Mouse (Mus musculus) cerebellum, adult 9-10 months (tissue): ENCODE measurements around the gene Tox4.

Experiments used
- DNase-seq: peaks from one replicate; pipeline ENCODE4 v3.0.0; 2022

The Tox4 gene

GRCm38 (mm10) chr14:52313931-52314807 lies 35.2 kb downstream of the Tox4 start:
- DNase-seq = no peak

DNA sequence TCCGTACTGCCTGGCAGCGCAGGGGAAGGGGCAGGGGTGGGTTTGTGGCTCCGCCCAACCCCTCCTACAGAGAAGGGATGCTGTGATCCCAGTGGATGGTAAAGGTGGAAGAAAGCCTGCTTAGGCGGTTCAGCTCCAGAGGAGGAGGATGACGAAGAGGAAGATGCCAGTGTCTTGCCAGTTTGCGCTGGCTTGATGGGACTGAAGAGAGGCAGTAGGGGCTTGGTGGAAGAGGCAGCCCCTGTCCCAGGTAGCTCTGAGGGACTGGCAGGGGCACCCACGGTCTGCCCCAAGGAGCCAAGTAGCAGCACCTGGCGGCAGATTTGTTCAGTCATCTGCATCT lies 35.8 kb downstream of the Tox4 start:
- peak; percentile 51 for DNase-seq

DNA sequence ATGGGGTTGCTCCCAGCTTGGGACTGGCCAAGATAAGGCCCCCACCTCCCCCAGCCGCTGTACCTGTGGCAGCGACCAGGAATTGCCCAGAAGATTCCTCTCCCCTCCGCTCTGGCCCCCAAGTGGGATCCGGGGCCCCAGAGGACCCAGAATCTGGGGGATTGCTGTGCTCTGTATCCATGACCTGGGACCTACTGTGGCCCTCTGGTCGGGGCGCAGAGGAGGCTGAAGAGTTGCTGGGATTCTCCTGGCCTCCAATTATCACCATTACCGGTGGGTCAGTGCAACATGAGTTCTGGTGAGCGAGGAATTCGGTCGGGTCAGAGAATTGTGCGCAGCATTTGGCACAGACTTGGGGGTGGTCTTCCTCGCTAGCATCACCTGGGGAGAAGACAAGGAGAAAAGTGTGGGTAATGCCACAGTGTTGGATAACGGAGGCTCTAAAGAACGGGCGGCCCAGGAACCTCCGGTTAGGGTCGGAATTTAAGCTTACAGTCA lies 36.4 kb downstream of the Tox4 start:
- no peak for DNase-seq

DNA sequence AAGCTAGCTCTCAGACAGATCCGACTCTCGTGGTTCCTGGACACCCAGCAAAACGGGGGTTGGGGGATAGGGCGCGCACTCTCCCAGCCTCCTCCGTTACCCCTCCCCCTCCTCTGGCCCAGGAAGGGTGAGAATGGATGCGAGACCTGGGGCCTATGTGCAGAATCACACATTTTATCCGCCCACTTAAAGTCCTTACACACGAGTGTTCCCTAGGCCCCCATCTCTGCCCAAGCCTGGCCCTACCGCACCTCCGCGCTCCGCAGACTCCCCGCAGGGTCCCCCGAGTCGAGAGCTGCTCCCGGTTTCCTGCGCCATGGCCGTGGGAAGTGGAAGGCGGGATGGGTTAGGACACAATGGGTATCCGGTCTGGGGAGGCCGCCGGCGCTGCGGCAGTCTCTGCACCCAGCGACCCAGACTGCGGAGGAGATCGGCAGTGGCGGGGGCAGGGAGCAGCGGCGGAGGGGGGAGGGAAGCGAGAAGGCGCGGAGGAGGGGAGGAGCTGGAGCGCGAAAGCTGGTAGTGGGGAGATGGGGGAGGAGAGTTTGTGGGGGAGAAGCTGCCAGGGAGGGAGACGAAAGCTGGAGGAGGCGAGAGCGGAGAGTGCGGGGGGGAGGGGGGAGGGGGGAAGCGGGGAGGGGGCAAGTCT lies 37.0 kb downstream of the Tox4 start:
- DNase-seq = peak; percentile 78

- DNase-seq = peak; percentile 69
These were observed 37.7 kb downstream of the Tox4 start for GRCm38 (mm10) chr14:52316441-52317225.

- no peak for DNase-seq
These were observed 40.4 kb downstream of the Tox4 start for GRCm38 (mm10) chr14:52319361-52319760.

DNA sequence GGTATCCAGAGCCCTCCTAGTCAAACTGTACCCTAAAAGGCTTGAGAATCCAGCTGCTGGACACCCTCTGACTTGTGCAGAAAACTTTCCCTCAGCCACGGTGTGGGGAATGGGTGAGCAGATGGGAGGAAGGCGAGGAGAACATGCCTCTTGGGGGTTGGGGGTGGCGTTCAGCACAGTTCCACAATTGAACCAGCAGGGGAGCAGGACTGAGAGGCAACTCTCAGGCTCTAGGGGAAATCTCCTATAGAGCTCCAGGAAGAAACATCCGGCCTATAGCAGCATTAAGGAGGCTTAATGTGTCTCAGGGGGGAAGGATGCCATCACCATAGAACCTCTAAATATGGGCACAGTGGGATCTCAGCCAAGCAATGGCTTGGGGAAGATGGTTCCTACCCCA lies 46.9 kb downstream of the Tox4 start:
- DNase-seq = no peak

DNA sequence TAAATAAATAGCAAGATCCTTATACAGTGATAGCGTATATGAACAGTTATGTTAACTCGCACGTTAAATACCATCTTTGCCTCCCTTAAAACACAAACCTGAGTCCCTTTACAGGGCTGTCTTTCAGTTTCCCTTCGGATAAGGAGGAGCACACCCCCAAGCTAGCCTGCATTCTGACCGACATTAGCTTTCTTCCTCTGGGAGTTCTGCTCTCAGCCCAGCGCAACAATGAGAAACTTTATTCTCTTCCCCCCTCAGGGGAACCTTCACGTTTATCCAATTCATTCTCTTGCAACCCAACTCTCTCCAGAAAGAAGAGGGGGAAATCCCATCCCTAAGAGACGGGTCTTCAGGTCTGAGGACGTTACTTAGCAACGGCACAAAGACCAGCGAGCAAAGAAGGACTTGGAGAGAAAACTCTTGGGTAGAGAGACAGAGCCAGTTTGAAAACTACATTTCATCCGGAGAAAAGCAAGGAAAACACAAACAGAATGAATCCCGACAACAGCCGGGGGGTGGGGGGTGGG lies 48.5 kb downstream of the Tox4 start:
- no peak for DNase-seq

DNA sequence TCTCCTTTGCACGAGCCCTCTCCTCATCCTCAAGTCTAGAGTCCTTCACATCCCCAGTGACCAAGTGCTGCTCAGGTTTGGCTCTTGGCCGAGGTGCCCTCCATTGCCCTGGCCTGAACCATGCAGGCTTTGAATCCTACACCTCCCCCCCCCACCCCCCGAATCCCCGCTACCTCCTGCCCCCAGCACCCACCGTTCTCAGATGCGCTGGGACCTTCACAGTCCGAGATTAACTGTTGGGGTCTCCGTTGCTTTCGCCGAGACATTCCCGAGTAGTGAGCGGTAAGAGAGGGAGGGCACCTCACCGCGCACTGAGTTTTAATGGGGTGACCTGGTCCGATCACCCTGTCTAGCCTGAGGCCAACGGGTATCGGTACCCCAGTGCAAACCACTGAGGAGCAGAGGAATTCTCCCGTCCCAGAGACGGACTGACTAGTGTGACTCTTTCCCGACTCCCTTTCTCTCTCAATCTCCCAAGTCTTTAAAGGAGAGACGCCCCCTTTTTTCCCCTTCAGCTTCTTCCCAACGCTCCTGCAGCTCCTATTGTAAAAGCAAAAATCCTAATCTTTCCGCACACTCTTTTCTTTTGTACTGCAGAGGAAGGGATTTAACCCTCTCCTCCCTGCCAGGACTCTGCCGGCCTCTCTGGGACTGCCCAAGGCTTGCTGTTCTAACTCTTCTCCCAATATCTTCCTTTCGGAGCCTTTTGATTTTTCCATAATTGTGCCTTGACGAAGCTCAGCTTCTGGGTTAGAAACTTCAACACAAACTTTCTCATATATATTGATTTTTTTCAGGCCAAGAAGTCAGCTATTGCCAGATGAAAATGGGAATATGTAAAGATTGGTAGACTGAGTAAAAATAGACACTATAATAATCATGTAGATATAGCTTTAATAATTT lies 49.2 kb downstream of the Tox4 start, which contains the start of gene Sall2:
Sall2 (minus strand) TSS at position 853 of the 903 bp plus-strand sequence.
- DNase-seq = no peak

GRCm38 (mm10) chr14:52331069-52331750 lies 52.3 kb downstream of the Tox4 start:
- no peak for DNase-seq

- DNase-seq = no peak
These were observed 53.2 kb downstream of the Tox4 start for GRCm38 (mm10) chr14:52332171-52332570.

- DNase-seq = peak; percentile 88
These were observed 60.0 kb downstream of the Tox4 start for GRCm38 (mm10) chr14:52338751-52339511.

GRCm38 (mm10) chr14:52339512-52339852 lies 60.5 kb downstream of the Tox4 start:
- DNase-seq = no peak
